Mouse (Mus musculus) hindbrain, embryonic 16.5 days (tissue): ENCODE results near the gene Dip2c. TPM values are rescaled to one million over a fixed set of nuclear protein-coding genes. Genes with fewer than 3 reads are reported as not detected.

Experiments
- ATAC-seq: fragments of 200-750 bp; cut with Nextera tagmentation; 2 replicates; pipeline ENCODE4 v1.8.0; 2017; ENCODE audit warnings: moderate TSS enrichment, moderate library complexity
- H3K27ac ChIP-seq: fragments of 300-500 bp; sonication (generic); 2 replicates; pipeline ENCODE4 v1.5.1; 2014; ENCODE audit warnings: low read depth, mild to moderate bottlenecking, control low read depth, low read length, moderate library complexity
- H3K27me3 ChIP-seq: fragments of 300-500 bp; sonication (generic); replicated peaks from 2 replicates; pipeline ENCODE4 v1.6.1; 2014; ENCODE audit warnings: low read length; ENCODE audit not compliant: control insufficient read depth, insufficient read depth
- H3K36me3 ChIP-seq: fragments of 300-500 bp; sonication (generic); 2 replicates; pipeline ENCODE4 v1.6.1; 2014; ENCODE audit warnings: mild to moderate bottlenecking, low read length, moderate library complexity, mixed read lengths; ENCODE audit not compliant: control insufficient read depth, insufficient read depth
- H3K4me1 ChIP-seq: fragments of 300-500 bp; sonication (generic); 2 replicates; pipeline ENCODE4 v1.6.1; 2014; ENCODE audit warnings: low read depth, low read length; ENCODE audit not compliant: control insufficient read depth, insufficient read depth
- H3K4me2 ChIP-seq: fragments of 300-500 bp; sonication (generic); 2 replicates; pipeline ENCODE4 v1.6.1; 2014; ENCODE audit warnings: mild to moderate bottlenecking, low read length, control low read depth, moderate library complexity
- H3K4me3 ChIP-seq: fragments of 300-500 bp; sonication (generic); 2 replicates; pipeline ENCODE4 v1.5.1; 2014; ENCODE audit warnings: mild to moderate bottlenecking, low read length, control low read depth, moderate library complexity
- H3K9ac ChIP-seq: fragments of 300-500 bp; sonication (generic); 2 replicates; pipeline ENCODE4 v1.6.1; 2014; ENCODE audit warnings: low read depth, mild to moderate bottlenecking, control low read depth, low read length, moderate library complexity
- H3K9me3 ChIP-seq: fragments of 300-500 bp; sonication (generic); 2 replicates; pipeline ENCODE4 v1.6.1; 2014; ENCODE audit warnings: mild to moderate bottlenecking, low read length, moderate library complexity; ENCODE audit not compliant: control insufficient read depth
- whole genome bisulfite sequencing: fragments of 180-500 bp; shearing (Covaris S2); extraction: QIAGEN DNeasy Blood & Tissue Kit; methylation state at CpG from one replicate; pipeline ENCODE4 v1.1.7; 2014; 5-methylcytosine and 5-hydroxymethylcytosine counted together
- polyA plus RNA-seq: library from polyadenylated mRNA; unstranded; fragments of >200 nt; fragmentation: Nextera tagmentation; extraction: Ambion mirVana; gene quantifications from 2 replicates; pipeline ENCODE4 v1.2.1, GENCODE M21; 2015

The Dip2c gene
- polyA plus RNA-seq, 1 experiment from 2014 or later: 10.5 TPM

GRCm38 (mm10) chr13:9489696-9490095 is 213.4 kb downstream of the Dip2c start:
- no peak for ATAC-seq
- H3K4me1 ChIP-seq: no peaks in the 10 kb centered on the region; the same call in 1 of the 2 replicates

GRCm38 (mm10) chr13:9494726-9495125 is 218.4 kb downstream of the Dip2c start:
- H3K9me3 ChIP-seq: no peaks in the 10 kb centered on the region
- no peaks in the 10 kb centered on the region for H3K36me3 ChIP-seq
- peak overlapping the region; percentile 7; the same call in 1 of the 2 replicates for H3K4me3 ChIP-seq
- H3K27me3 ChIP-seq: no peaks in the 10 kb centered on the region
- peak overlapping the region; percentile 25 for H3K4me2 ChIP-seq
- H3K27ac ChIP-seq: no peak overlapping the region
- H3K4me1 ChIP-seq: no peaks in the 10 kb centered on the region; the same call in 1 of the 2 replicates
- H3K9ac ChIP-seq: no peak overlapping the region
- no peak for ATAC-seq
- 71% methylated on average over 21 of the region's 21 CpGs for WGBS

More at GRCm38 (mm10) chr13:9489696-9490095, 213.4 kb downstream of the Dip2c start:
- Histone ChIP-seq H3K27ac (no peak overlapping the region), H3K9me3 (no peaks in the 10 kb centered on the region), H3K4me2 (no peak overlapping the region), H3K9ac (no peak overlapping the region), H3K27me3 (no peaks in the 10 kb centered on the region), H3K4me3 (no peak overlapping the region), H3K36me3 (no peaks in the 10 kb centered on the region)
- 87% methylated on average over 3 of the region's 3 CpGs for WGBS

GRCm38 (mm10) chr13:9504118-9504856 is 228.0 kb downstream of the Dip2c start:
- 74% methylated on average over 6 of the region's 6 CpGs for WGBS
- peak; percentile 37; the same call in 1 of the 2 replicates for ATAC-seq
- H3K27ac ChIP-seq: no peak overlapping the region

GRCm38 (mm10) chr13:9538556-9538955 is 262.2 kb downstream of the Dip2c start:
- no peaks in the 10 kb centered on the region for H3K27me3 ChIP-seq
- H3K4me3 ChIP-seq: no peak overlapping the region
- H3K36me3 ChIP-seq: no peaks in the 10 kb centered on the region
- H3K4me2 ChIP-seq: no peak overlapping the region
- H3K27ac ChIP-seq: no peak overlapping the region
- no peak overlapping the region for H3K9ac ChIP-seq
- no peaks in the 10 kb centered on the region for H3K9me3 ChIP-seq
- no peaks in the 10 kb centered on the region for H3K4me1 ChIP-seq
- no peak for ATAC-seq

More at GRCm38 (mm10) chr13:9504118-9504856, 228.0 kb downstream of the Dip2c start:
- no peaks in the 10 kb centered on the region for H3K36me3 ChIP-seq
- H3K27me3 ChIP-seq: no peaks in the 10 kb centered on the region
- no peak overlapping the region for H3K4me2 ChIP-seq
- no peaks in the 10 kb centered on the region for H3K9me3 ChIP-seq
- no peak overlapping the region for H3K4me3 ChIP-seq
- no peak overlapping the region for H3K9ac ChIP-seq
- H3K4me1 ChIP-seq: no peaks in the 10 kb centered on the region

DNA sequence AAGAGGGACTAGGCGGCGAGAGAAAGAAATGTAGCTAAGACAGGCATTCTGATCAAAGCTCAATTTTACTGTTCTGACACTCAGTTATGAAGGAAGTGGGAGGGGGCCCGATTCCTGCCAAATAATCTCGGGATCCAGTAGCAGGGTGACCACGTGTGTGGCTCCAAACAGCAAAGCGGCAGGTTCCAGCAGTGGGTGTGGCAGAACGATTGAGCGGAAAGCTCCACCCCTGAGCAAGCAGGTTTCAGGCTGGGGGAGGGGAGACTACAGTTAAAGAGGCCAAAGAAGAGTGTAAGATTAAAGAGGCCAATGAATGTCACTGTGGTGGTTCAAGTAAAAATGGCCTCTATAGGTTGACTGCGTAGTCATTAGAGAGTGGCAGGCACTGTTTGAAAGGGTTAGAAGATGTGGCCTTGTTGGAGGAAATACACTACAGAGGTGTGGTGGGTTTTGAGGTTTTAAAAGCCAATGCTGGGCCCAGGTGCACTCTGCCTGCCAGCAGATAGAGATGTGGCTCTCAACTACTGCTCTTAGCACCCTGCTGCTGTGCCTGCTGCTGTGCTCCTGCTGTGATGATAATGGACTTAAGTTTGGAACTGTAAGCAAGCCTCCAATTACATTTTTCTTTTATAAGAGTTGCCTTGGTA is 271.5 kb downstream of the Dip2c start:
- Histone ChIP-seq H3K4me2 (no peak overlapping the region), H3K9me3 (no peaks in the 10 kb centered on the region), H3K4me3 (no peak overlapping the region), H3K9ac (no peak overlapping the region), H3K36me3 (no peaks in the 10 kb centered on the region; the same call in 1 of the 2 replicates), H3K27ac (no peak overlapping the region), H3K27me3 (no peaks in the 10 kb centered on the region), H3K4me1 (no peaks in the 10 kb centered on the region)
- ATAC-seq: peak; percentile 49
- WGBS: 28% methylated on average over 9 of the region's 9 CpGs

DNA sequence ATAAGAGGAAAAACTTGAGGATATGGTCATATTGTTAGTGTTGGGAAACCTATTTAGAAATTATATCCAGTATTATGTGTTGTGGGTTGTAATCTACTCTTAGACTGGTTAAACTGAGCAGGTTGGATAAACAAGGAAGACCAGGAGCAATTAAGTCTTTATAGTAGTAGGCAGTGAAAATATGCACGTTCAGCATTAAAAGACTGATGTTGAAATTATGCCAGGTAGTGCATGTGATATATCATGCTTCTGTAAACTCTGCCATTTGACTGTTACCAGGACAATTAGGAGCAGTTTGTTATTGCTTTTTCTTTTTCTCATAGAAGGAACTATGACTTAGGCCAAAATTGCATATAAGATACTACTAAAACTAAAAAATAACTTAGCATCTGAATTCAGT is 285.8 kb downstream of the Dip2c start:
- Histone ChIP-seq H3K4me3 (no peak overlapping the region), H3K36me3 (no peaks in the 10 kb centered on the region), H3K9me3 (no peaks in the 10 kb centered on the region), H3K27ac (no peak overlapping the region), H3K4me2 (no peak overlapping the region), H3K9ac (no peak overlapping the region), H3K27me3 (no peaks in the 10 kb centered on the region), H3K4me1 (no peaks in the 10 kb centered on the region)
- ATAC-seq: no peak
- 82% methylated on average over 1 of the region's 1 CpGs for WGBS

- H3K9me3 ChIP-seq: no peaks in the 10 kb centered on the region
- H3K27me3 ChIP-seq: no peaks in the 10 kb centered on the region
- H3K4me3 ChIP-seq: no peak overlapping the region
- H3K4me1 ChIP-seq: no peaks in the 10 kb centered on the region
- ATAC-seq: no peak
- H3K4me2 ChIP-seq: no peak overlapping the region
- H3K9ac ChIP-seq: no peak overlapping the region
- no peak overlapping the region for H3K27ac ChIP-seq
- WGBS: 16% methylated on average over 2 of the region's 2 CpGs
- H3K36me3 ChIP-seq: no peaks in the 10 kb centered on the region
Observed at GRCm38 (mm10) chr13:9562921-9563320, 286.6 kb downstream of the Dip2c start.

DNA sequence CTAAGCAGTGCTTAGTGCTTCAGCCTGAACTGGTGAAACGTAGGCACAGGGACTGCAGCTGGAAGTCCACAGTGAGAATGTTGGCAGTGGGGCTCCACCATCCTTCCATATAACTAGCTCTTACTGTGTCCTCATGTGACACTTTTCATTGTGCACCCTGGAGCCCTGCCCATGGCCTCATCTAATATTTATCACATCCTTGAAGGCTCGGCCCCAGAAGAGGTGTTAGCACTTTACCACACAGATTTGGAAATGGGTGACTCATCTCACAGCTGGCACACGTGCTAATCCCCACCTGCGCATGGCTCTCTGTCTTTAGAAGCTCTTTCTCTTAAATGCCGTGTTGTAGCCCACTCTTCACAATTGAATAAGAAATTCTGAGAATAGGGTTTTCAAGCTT is 292.5 kb downstream of the Dip2c start:
- ATAC-seq: no peak
- H3K4me1 ChIP-seq: no peaks in the 10 kb centered on the region
- H3K9me3 ChIP-seq: no peaks in the 10 kb centered on the region
- H3K4me3 ChIP-seq: no peak overlapping the region
- no peaks in the 10 kb centered on the region for H3K27me3 ChIP-seq
- H3K27ac ChIP-seq: no peak overlapping the region; the same call in 1 of the 2 replicates
- no peak overlapping the region for H3K9ac ChIP-seq
- no peak overlapping the region for H3K4me2 ChIP-seq
- H3K36me3 ChIP-seq: peaks cover 10% of the 10 kb centered on the region
- 78% methylated on average over 5 of the region's 5 CpGs for WGBS

DNA sequence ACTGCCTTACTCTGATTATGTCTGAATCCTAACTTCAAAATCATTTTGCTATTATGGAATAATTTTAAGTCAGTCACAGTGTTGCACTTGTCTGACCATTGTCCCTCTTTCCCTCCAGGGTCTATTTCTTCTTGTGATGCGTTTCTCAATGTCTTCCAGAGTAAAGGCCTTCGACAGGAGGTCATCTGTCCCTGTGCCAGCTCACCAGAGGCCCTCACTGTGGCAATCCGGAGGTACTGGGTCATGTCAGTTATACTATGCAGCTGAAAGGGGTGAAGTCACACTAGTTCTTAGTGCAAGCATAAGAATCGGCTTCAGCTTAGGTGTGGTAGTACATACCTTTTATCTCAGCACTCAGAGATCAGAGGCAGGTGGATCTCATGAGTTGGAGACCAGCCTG is 300.4 kb downstream of the Dip2c start:
- peaks cover 10% of the 10 kb centered on the region for H3K36me3 ChIP-seq
- no peak overlapping the region for H3K4me2 ChIP-seq
- no peak overlapping the region for H3K9ac ChIP-seq
- H3K27me3 ChIP-seq: no peaks in the 10 kb centered on the region
- no peak for ATAC-seq
- no peak overlapping the region for H3K4me3 ChIP-seq
- no peaks in the 10 kb centered on the region for H3K9me3 ChIP-seq
- 83% methylated on average over 4 of the region's 4 CpGs for WGBS
- H3K4me1 ChIP-seq: no peaks in the 10 kb centered on the region
- H3K27ac ChIP-seq: no peak overlapping the region
